Mouse (Mus musculus): ENCODE measurements around the gene Pde6h. TPM values are rescaled to one million over a fixed set of nuclear protein-coding genes. Genes with fewer than 3 reads are reported as not detected.

Gene Pde6h
- total and polyA plus RNA-seq, 3 experiments = 0.04 to 0.30 TPM; not detected in 1

DNA sequence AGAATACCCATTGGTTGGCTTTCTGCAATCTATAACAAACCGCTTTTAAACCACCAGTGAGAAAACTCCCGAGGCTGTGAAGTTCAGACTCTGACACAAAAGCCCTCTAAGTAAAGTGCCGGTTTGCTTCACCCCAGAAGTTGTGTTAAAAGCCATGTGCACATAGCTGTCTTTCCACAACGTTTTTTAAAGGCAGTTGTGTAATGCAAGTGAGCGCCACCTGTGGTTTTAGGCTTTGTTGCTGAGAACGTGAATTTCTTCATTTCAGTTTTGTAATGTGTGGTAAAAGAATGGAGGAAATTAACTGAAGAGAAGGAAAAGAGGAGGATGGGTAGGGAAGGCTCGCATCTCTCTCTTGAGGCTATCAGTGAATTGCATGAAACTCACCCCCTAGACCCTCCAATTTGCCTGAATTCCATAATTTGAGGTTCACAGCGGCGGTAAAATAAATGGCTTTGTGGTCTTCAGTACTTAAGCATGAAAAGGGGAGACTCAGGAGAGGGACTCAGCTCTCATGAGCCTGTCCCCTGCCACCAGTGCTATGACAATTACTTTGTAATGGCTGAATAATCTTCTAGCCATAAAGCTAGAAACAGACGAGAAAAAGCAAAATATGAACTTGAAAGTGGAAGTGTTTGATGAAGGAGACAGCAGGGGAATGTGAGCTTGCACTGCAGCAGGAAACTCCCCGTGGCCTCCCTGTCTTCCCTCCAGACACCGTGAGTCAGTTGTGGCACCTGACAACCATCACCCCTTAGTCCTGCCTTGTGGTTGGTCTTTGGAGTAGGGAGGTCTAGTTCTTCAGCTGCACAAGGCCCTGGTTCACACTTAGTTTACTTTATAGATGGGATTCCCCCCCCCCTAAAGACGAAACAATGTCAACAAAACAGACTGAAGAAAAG, 41.2 kb downstream of the Pde6h start (continued):
- TF ChIP-seq USF2 (conservative IDR thresholded peaks at IDR 0.05; ENCODE audit: low read depth, low read length) = no peak
- TF ChIP-seq CHD2 (IDR thresholded peaks at IDR 0.05; ENCODE audit: low read length) = no peak
- no peak for TF ChIP-seq MEF2A (IDR thresholded peaks at IDR 0.05; ENCODE audit: borderline replicate concordance, low read depth, low read length)
- TF ChIP-seq RAD21 (IDR thresholded peaks at IDR 0.05; ENCODE audit: low read depth, low read length) = peak; percentile 17
- no peak for TF ChIP-seq RCOR1 (conservative IDR thresholded peaks at IDR 0.05; ENCODE audit: low read depth, low read length)
- no peak for TF ChIP-seq SIN3A (IDR thresholded peaks at IDR 0.05; ENCODE audit: low read length)
- TF ChIP-seq ZC3H11A (IDR thresholded peaks at IDR 0.05; ENCODE audit: low read depth, low read length) = no peak
- TF ChIP-seq PAX5 (IDR thresholded peaks at IDR 0.05; ENCODE audit: low read length) = no peak
- no peak for TF ChIP-seq MYC (IDR thresholded peaks at IDR 0.05; ENCODE audit: low read depth, low read length)

GRCm38 (mm10) chr6:136965912-136966311, 42.3 kb downstream of the Pde6h start:
- Histone ChIP-seq H3K36me3 (replicated peaks in 1 of 2; ENCODE audit: control insufficient read depth in 1 of 2, insufficient read depth in 1 of 2, low read length in 1 of 2) (no peaks in the 10 kb centered on the region), H3K4me1 (ENCODE audit: control insufficient read depth in 1 of 2, insufficient read depth in 2 of 2) (peaks cover 20 to 51% of the 10 kb centered on the region in 2 experiments), H3K9me3 (replicated peaks; ENCODE audit: low read length) (no peaks in the 10 kb centered on the region), H3K4me2 (ENCODE audit: insufficient read depth, low read depth, poor library complexity, severe bottlenecking) (no peak overlapping the region), H3K4me3 (replicated peaks in 1 of 3; ENCODE audit: low read depth in 2 of 3, low read length in 2 of 3, poor library complexity in 1 of 3) (no peak overlapping the region), H3K79me2 (replicated peaks; ENCODE audit: control insufficient read depth, extremely low read depth, insufficient read depth, poor library complexity, severe bottlenecking) (no peaks in the 10 kb centered on the region), H3K27me3 (replicated peaks) (no peaks in the 10 kb centered on the region), H3K9ac (ENCODE audit: insufficient read depth, low read depth) (no peak overlapping the region), H3K27ac (ENCODE audit: insufficient read depth, low read depth) (no peak overlapping the region)
- dilution Hi-C loops (cut with MboI; ENCODE audit: extremely low pct_ligation_motif_present, extremely low pct_unique_long_range_greater_than_20kb, low sequenced_read_pairs) (no loop called here), in situ Hi-C loops (cut with MboI; ENCODE audit: low pct_ligation_motif_present, low pct_unique_long_range_greater_than_20kb, low sequenced_read_pairs) (loop anchor here (10.0 kb wide), 1 partner anchor 131 kb away; the partner anchor contains the start of gene Smco3)
- TF ChIP-seq POLR2A (IDR thresholded peaks at IDR 0.05; ENCODE audit: low read depth, low read length) (no peak), TBP (conservative IDR thresholded peaks at IDR 0.05; ENCODE audit: low read depth, low read length) (no peak), ZMIZ1 (IDR thresholded peaks at IDR 0.05; ENCODE audit: low read depth, low read length) (no peak), KAT2A (IDR thresholded peaks at IDR 0.05; ENCODE audit: insufficient replicate concordance, low read length) (no peak), CTCF (conservative IDR thresholded peaks at IDR 0.05 in 1 of 2, IDR thresholded peaks at IDR 0.05 in 1 of 2; ENCODE audit: low read depth in 2 of 2, low read length in 2 of 2) (no peak), ZC3H11A (IDR thresholded peaks at IDR 0.05; ENCODE audit: low read depth, low read length) (no peak), E2F4 (IDR thresholded peaks at IDR 0.05; ENCODE audit: insufficient replicate concordance, low read depth, low read length) (no peak), MEF2A (IDR thresholded peaks at IDR 0.05; ENCODE audit: borderline replicate concordance, low read depth, low read length) (no peak), POLR2AphosphoS2 (IDR thresholded peaks at IDR 0.05; ENCODE audit: low read depth, low read length) (no peak), JUND (conservative IDR thresholded peaks at IDR 0.05; ENCODE audit: low read depth, low read length) (no peak), ELF1 (IDR thresholded peaks at IDR 0.05; ENCODE audit: low read depth, low read length) (no peak), MAX (IDR thresholded peaks at IDR 0.05; ENCODE audit: low read length) (no peak), UBTF (IDR thresholded peaks at IDR 0.05; ENCODE audit: low read depth, low read length) (no peak), USF2 (conservative IDR thresholded peaks at IDR 0.05; ENCODE audit: low read depth, low read length) (no peak), NRF1 (IDR thresholded peaks at IDR 0.05; ENCODE audit: low read depth, low read length) (no peak), ZNF384 (IDR thresholded peaks at IDR 0.05; ENCODE audit: low read depth, low read length) (no peak), MAZ (IDR thresholded peaks at IDR 0.05; ENCODE audit: low read depth, low read length) (no peak)
- DNase-seq (ENCODE audit: extremely low read depth) = no peak
